Mouse (Mus musculus) small intestine, adult 2 months (tissue): ENCODE measurements around the gene Cntn5.

ENCODE experiments used
- CTCF ChIP-seq: fragments of 200-500 bp; IDR thresholded peaks from 2 replicates; pipeline ENCODE4 v1.5.1; 2012; ENCODE audit warnings: low read depth, mild to moderate bottlenecking, control low read depth, inconsistent platforms, low read length, moderate library complexity, mixed read lengths; ENCODE audit not compliant: insufficient replicate concordance, insufficient read length; ENCODE audit errors: extremely low read depth
- POLR2A ChIP-seq: fragments of 200-500 bp; IDR thresholded peaks from 2 replicates; pipeline ENCODE4 v1.6.1; 2012; ENCODE audit warnings: low read depth, mild to moderate bottlenecking, control low read depth, inconsistent platforms, low read length, moderate library complexity

DNA sequence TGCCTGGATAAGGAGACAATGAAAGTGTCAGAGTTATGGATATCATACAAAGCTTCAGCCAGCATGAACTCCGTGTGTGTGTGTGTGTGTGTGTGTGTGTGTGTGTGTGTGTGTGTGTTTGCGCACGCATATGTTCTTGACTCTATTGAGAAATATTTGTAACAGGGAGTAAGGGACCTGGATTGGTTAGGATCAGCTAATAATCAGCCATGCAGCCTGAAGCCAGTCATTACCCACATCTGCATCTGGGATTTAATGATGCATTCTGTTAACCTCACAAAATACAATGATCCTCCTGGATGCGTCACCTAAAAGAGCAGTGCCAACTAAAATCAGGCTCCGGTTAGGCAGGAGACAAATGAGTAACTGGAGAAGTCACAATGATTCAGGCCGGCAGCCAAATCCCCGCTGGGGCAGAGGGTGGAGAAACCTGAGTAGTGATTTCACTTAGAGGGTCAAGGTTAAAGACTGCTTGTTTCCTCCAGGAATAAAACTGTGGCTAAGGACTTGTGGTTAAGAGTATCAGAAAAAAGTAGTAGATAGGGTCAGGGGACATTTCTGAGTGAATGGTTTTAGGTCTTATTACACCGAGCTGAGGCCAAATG is 1021.7 kb downstream of the Cntn5 start:
- TF ChIP-seq POLR2A (no peak), CTCF (no peak)
